Mouse (Mus musculus) neural tube, embryonic 12.5 days (tissue): ENCODE data around the gene Stau1. TPM values are rescaled to one million over a fixed set of nuclear protein-coding genes. Genes with fewer than 3 reads are reported as not detected.
A peak's percentile ranks its signal among the peaks of the same experiment; 100 is the strongest.
"Not testable (repeated sequence)": the region's sequence is repeated elsewhere in the genome, so short reads cannot be mapped to it uniquely, and the experiment has no call there.

Experiments
- ATAC-seq: fragments of 200-750 bp; cut with Nextera tagmentation; 2 replicates; pipeline ENCODE4 v1.8.0; 2017; ENCODE audit warnings: low read depth, mild to moderate bottlenecking, moderate TSS enrichment, moderate library complexity; ENCODE audit not compliant: low FRiP score
- H3K27ac ChIP-seq: fragments of 300-500 bp; sonication (generic); 2 replicates; pipeline ENCODE4 v1.5.1; 2016
- H3K27me3 ChIP-seq: fragments of 300-500 bp; sonication (generic); replicated peaks from 2 replicates; pipeline ENCODE4 v1.6.1; 2016; ENCODE audit warnings: mild to moderate bottlenecking
- H3K36me3 ChIP-seq: fragments of 300-500 bp; sonication (generic); 2 replicates; pipeline ENCODE4 v1.6.1; 2016; ENCODE audit warnings: mild to moderate bottlenecking
- H3K4me1 ChIP-seq: fragments of 300-500 bp; sonication (generic); 2 replicates; pipeline ENCODE4 v1.6.1; 2016
- H3K4me2 ChIP-seq: fragments of 300-500 bp; sonication (generic); replicated peaks from 2 replicates; pipeline ENCODE4 v1.6.1; 2016; ENCODE audit warnings: mild to moderate bottlenecking
- H3K4me3 ChIP-seq: fragments of 300-500 bp; sonication (generic); 2 replicates; pipeline ENCODE4 v1.5.1; 2016
- H3K9ac ChIP-seq: fragments of 300-500 bp; sonication (generic); 2 replicates; pipeline ENCODE4 v1.6.1; 2016; ENCODE audit warnings: mild to moderate bottlenecking
- H3K9me3 ChIP-seq: fragments of 300-500 bp; sonication (generic); 2 replicates; pipeline ENCODE4 v1.6.1; 2016; ENCODE audit warnings: mild to moderate bottlenecking
- WGBS: fragments of 180-500 bp; shearing (Covaris S2); methylation state at CpG from one replicate; pipeline ENCODE4 v1.1.7; 2016; 5-methylcytosine and 5-hydroxymethylcytosine counted together
- polyA plus RNA-seq: library from polyadenylated mRNA; unstranded; fragments of >200 nt; fragmentation: Nextera tagmentation; extraction: Ambion mirVana; gene quantifications from 2 replicates; pipeline ENCODE4 v1.2.1, GENCODE M21; 2016

Gene Stau1
- polyA plus RNA-seq, 1 experiment from 2014 or later = 118 TPM

GRCm38 (mm10) chr2:167009483-167009882 is 13.4 kb upstream of the Stau1 start:
- Histone ChIP-seq H3K9ac (no peak overlapping the region), H3K36me3 (no peaks in the 10 kb centered on the region), H3K4me1 (no peaks in the 10 kb centered on the region), H3K9me3 (no peaks in the 10 kb centered on the region), H3K4me3 (no peak overlapping the region), H3K27me3 (no peaks in the 10 kb centered on the region), H3K4me2 (no peak overlapping the region), H3K27ac (no peak overlapping the region)
- no peak for ATAC-seq
- 81% methylated on average over 4 of the region's 4 CpGs for WGBS

DNA sequence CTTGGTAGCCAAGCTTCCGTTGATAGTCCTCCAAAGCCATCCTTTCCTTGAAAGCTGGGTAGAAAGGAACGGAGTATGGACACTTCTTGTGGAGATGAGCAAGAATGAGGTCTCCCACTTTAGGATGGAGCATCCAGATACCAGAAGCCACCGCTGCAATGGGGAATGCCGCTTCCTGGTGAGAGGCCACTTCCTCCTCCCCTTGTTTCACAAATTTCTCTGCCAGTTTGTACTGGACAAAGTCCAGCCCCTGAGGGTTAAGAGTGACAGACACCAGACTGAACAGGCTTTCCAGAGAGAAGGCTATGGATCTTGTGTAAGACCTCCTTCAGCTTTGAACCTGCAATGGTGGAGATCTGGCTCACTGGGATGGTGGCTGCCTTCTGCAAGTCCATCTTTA is 11.5 kb upstream of the Stau1 start:
- WGBS = 75% methylated on average over 4 of the region's 4 CpGs
- not testable (repeated sequence) for H3K9me3 ChIP-seq, H3K4me1 ChIP-seq, H3K27ac ChIP-seq, H3K27me3 ChIP-seq, H3K4me2 ChIP-seq, ATAC-seq, H3K36me3 ChIP-seq, H3K4me3 ChIP-seq, H3K9ac ChIP-seq

- Histone ChIP-seq H3K27ac (no peak overlapping the region), H3K36me3 (no peaks in the 10 kb centered on the region), H3K4me1 (no peaks in the 10 kb centered on the region), H3K9me3 (no peaks in the 10 kb centered on the region), H3K27me3 (no peaks in the 10 kb centered on the region), H3K9ac (no peak overlapping the region), H3K4me2 (no peak overlapping the region), H3K4me3 (no peak overlapping the region)
- 74% methylated on average over 13 of the region's 13 CpGs for WGBS
- ATAC-seq = no peak
These were observed 10.9 kb upstream of the Stau1 start for GRCm38 (mm10) chr2:167007001-167007491.

DNA sequence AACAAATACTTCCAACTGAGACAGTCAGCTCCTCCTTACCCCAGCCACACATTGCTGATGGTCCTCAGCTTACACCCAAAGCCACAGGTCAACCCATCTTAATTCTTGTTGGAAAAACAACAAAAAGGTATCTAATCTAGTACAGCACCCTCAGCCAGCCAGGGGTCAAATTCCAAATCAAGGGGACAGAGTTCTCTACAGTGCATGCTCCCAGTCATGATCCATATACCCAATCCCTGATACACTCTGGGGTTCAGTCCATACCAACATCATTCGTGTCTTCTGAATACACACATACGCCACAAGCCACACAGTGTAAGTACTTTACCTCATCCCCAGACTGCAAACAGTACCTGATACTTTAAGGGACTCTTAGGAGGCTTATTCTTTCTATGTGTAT is 10.3 kb upstream of the Stau1 start:
- ATAC-seq = no peak
- no peak overlapping the region for H3K4me3 ChIP-seq
- no peaks in the 10 kb centered on the region for H3K36me3 ChIP-seq
- H3K27me3 ChIP-seq = no peaks in the 10 kb centered on the region
- H3K27ac ChIP-seq = no peak overlapping the region
- H3K9me3 ChIP-seq = no peaks in the 10 kb centered on the region
- 97% methylated on average over 2 of the region's 2 CpGs for WGBS
- H3K4me2 ChIP-seq = no peak overlapping the region
- H3K9ac ChIP-seq = no peak overlapping the region
- no peaks in the 10 kb centered on the region for H3K4me1 ChIP-seq

DNA sequence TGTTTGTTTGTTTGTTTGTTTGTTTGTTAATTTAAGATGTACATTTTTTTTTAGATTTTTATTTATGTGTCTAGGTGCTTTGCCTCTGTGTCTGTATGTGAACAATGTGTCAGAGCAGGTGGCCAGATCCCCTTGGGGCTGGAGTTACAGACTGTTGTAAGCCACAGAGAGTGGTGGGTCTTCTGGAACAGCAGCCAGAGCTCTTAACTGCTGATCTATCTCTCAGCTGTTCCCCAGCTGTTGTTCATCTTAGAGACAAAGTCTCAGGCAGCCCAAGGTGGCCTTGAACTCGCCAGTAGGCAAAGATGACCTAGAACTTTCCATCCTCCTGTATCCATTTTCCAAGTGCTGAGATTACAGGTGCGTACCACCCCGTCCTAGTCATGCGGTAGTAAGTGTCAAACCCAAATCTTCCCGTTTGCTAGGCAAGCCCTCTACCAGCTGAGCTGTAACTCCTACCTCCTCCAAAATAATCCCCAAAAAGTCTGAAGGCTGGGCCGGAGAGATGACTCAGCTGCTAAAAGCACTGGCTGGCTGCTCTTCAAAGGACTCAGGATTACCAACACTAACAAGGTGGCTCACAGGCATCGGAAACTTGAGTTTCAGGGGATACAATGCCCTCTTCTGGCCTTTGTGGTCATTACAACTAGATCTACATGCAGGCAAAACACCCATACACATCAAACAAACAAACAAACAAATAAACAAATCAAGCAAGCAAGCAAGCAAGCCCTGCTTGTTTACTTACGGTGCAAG is 8.2 kb upstream of the Stau1 start:
- H3K9me3 ChIP-seq = no peaks in the 10 kb centered on the region
- no peaks in the 10 kb centered on the region for H3K4me1 ChIP-seq
- no peak overlapping the region for H3K27ac ChIP-seq
- H3K4me3 ChIP-seq = no peak overlapping the region
- H3K9ac ChIP-seq = no peak overlapping the region
- no peaks in the 10 kb centered on the region for H3K27me3 ChIP-seq
- H3K36me3 ChIP-seq = no peaks in the 10 kb centered on the region
- H3K4me2 ChIP-seq = no peak overlapping the region
- no peak for ATAC-seq
- WGBS = 46% methylated on average over 8 of the region's 8 CpGs

- no peak for ATAC-seq
- Histone ChIP-seq H3K27me3 (no peaks in the 10 kb centered on the region), H3K9me3 (no peaks in the 10 kb centered on the region), H3K4me3 (no peak overlapping the region), H3K4me2 (no peak overlapping the region), H3K36me3 (no peaks in the 10 kb centered on the region), H3K4me1 (peaks cover 4% of the 10 kb centered on the region; the same call in 1 of the 2 replicates), H3K9ac (no peak overlapping the region), H3K27ac (no peak overlapping the region)
- WGBS = 78% methylated on average over 9 of the region's 9 CpGs
These were observed 5.4 kb upstream of the Stau1 start for GRCm38 (mm10) chr2:167001486-167001885.

GRCm38 (mm10) chr2:166996533-166996894 is 415 bp upstream of the Stau1 start:
- peak overlapping the region; percentile 79 for H3K4me2 ChIP-seq
- peaks cover 30% of the 10 kb centered on the region for H3K4me1 ChIP-seq
- H3K27ac ChIP-seq = no peak overlapping the region
- no peaks in the 10 kb centered on the region for H3K27me3 ChIP-seq
- H3K36me3 ChIP-seq = no peaks in the 10 kb centered on the region
- 48% methylated on average over 8 of the region's 8 CpGs for WGBS
- peak; percentile 13; the same call in 1 of the 2 replicates for ATAC-seq
- H3K4me3 ChIP-seq = peak overlapping the region; percentile 99
- peak overlapping the region; percentile 57 for H3K9ac ChIP-seq
- H3K9me3 ChIP-seq = no peaks in the 10 kb centered on the region

DNA sequence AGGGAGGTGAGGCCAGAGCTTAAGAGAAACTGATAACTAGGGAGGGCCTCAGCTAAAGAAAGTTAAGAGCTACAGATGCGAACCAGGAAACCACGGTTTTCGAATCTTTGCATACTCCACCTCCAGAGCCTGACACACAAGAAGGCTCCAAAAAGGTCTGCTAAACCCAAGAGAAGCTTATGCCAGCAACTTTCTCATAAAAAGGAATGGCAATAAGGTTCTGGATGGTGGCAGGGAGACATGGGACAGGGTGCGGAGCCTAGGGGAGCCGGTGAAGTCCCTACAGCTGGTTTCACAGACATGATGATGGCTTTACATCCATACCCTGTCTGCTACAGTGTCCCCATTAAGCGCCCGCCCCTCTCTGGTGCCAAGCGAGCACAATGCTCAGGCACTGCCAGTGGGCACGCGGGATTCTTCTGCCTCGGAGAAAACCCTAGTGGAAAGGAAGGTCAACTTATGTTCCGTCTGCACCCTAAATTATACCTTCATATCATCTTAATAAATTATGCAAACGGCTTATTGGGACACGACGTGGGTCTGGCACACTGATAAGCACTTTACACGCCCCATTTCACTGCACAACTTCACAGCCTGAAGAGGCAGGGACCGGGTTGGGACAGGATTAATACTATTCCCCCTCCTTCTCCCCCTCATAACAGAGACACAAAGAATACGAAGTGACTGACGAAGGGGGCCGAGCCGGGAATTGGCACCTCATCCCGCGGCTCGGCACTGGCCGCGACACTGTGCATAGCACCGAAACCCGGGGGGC is 891 bp downstream of the Stau1 start:
- H3K9me3 ChIP-seq = no peaks in the 10 kb centered on the region
- peak; percentile 27; the same call in 1 of the 2 replicates for ATAC-seq
- peak overlapping the region; percentile 99 for H3K4me3 ChIP-seq
- H3K27me3 ChIP-seq = no peaks in the 10 kb centered on the region
- peaks cover 30% of the 10 kb centered on the region for H3K4me1 ChIP-seq
- WGBS = 5% methylated on average over 28 of the region's 28 CpGs
- peak overlapping the region; percentile 99 for H3K9ac ChIP-seq
- no peaks in the 10 kb centered on the region for H3K36me3 ChIP-seq
- peak overlapping the region; percentile 96 for H3K27ac ChIP-seq
- peak overlapping the region; percentile 79 for H3K4me2 ChIP-seq

- Histone ChIP-seq H3K9me3 (no peaks in the 10 kb centered on the region), H3K4me1 (peaks cover 30% of the 10 kb centered on the region), H3K4me2 (no peak overlapping the region), H3K27ac (no peak overlapping the region), H3K36me3 (no peaks in the 10 kb centered on the region), H3K4me3 (no peak overlapping the region), H3K9ac (no peak overlapping the region), H3K27me3 (no peaks in the 10 kb centered on the region)
- no peak for ATAC-seq
These were observed 4.2 kb downstream of the Stau1 start for GRCm38 (mm10) chr2:166991945-166992344.

DNA sequence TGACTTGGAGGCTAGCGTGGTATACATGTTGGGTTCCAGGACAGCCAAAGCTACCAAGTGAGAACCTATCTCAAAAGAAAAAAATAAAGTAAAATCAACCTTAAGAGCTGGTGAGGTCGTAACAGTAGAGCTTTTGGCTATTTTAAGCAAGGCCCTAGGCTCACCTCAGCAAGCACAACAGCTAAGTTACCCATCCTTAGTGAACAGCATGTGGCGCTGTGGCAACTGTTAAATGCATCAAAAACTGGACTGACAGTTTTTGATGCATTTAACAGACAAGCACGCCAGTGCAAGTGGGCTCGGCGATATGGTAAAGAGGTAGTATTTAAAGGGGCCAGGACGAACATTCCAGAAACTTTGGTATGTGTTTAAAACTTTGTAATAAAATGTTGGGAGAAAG is 5.2 kb downstream of the Stau1 start:
- Histone ChIP-seq H3K4me1 (peaks cover 26% of the 10 kb centered on the region), H3K9me3 (no peaks in the 10 kb centered on the region), H3K4me3 (no peak overlapping the region), H3K9ac (no peak overlapping the region), H3K27me3 (no peaks in the 10 kb centered on the region), H3K4me2 (no peak overlapping the region), H3K27ac (no peak overlapping the region), H3K36me3 (no peaks in the 10 kb centered on the region)
- no peak for ATAC-seq
- 88% methylated on average over 7 of the region's 7 CpGs for WGBS

GRCm38 (mm10) chr2:166983351-166983894 is 12.7 kb downstream of the Stau1 start:
- H3K36me3 ChIP-seq = no peaks in the 10 kb centered on the region
- no peaks in the 10 kb centered on the region for H3K4me1 ChIP-seq
- ATAC-seq = no peak
- no peaks in the 10 kb centered on the region for H3K27me3 ChIP-seq
- H3K4me2 ChIP-seq = no peak overlapping the region
- H3K4me3 ChIP-seq = no peak overlapping the region
- WGBS = 82% methylated on average over 4 of the region's 4 CpGs
- H3K9me3 ChIP-seq = no peaks in the 10 kb centered on the region
- H3K27ac ChIP-seq = no peak overlapping the region
- no peak overlapping the region for H3K9ac ChIP-seq

DNA sequence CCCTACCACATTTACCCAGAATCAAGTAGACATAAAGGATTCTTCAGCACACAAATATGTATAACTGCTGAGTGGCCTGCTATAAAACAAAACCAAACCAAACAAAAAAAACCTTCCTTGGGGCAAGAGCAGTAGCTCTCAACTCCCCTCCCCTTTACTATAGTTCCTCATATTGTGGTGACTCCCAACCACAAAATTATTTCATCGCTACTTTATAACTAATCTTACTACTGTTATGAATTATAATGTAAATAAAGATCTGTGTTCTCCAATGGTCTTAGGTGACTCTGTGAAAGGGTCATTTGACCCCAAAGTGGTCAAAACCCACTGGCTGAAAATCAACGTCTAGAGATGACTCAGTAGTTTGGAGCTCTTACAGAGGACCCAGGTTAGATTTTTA is 15.9 kb downstream of the Stau1 start:
- 0 out of 2 replicates have a peak, but pooled peaks cover 3% of the 10 kb centered on the region for H3K4me1 ChIP-seq
- H3K36me3 ChIP-seq = no peaks in the 10 kb centered on the region
- no peaks in the 10 kb centered on the region for H3K27me3 ChIP-seq
- H3K9me3 ChIP-seq = no peaks in the 10 kb centered on the region
- H3K4me3 ChIP-seq = no peak overlapping the region
- no peak overlapping the region for H3K27ac ChIP-seq
- no peak overlapping the region for H3K9ac ChIP-seq
- ATAC-seq = no peak
- 89% methylated on average over 2 of the region's 2 CpGs for WGBS
- H3K4me2 ChIP-seq = no peak overlapping the region
